Mouse (Mus musculus) liver, embryonic 11.5 days (tissue): ENCODE data around the gene Pgls. TPM values are rescaled to one million over a fixed set of nuclear protein-coding genes. Genes with fewer than 3 reads are reported as not detected.

ENCODE experiments used
- ATAC-seq: fragments of 200-750 bp; cut with Nextera tagmentation; replicated peaks from 2 replicates; pipeline ENCODE4 v1.8.0; 2017; ENCODE audit warnings: moderate number of reproducible peaks, mild to moderate bottlenecking, moderate TSS enrichment, moderate library complexity; ENCODE audit not compliant: low FRiP score
- DNase-seq: peaks from one replicate; pipeline ENCODE4 v3.0.0-alpha.2; 2017; ENCODE audit warnings: low spot score
- H3K27ac ChIP-seq: fragments of 300-500 bp; sonication (generic); 2 replicates; pipeline ENCODE4 v1.5.1; 2014; ENCODE audit warnings: mild to moderate bottlenecking, low read depth, low read length, control low read depth
- H3K27me3 ChIP-seq: fragments of 300-500 bp; sonication (generic); replicated peaks from 2 replicates; pipeline ENCODE4 v1.6.1; 2014; ENCODE audit warnings: low read length, mixed read lengths; ENCODE audit not compliant: control insufficient read depth, insufficient read depth
- H3K36me3 ChIP-seq: fragments of 300-500 bp; sonication (generic); 2 replicates; pipeline ENCODE4 v1.6.1; 2014; ENCODE audit warnings: mild to moderate bottlenecking, low read length, moderate library complexity, mixed read lengths; ENCODE audit not compliant: control insufficient read depth, insufficient read depth
- H3K4me1 ChIP-seq: fragments of 300-500 bp; sonication (generic); replicated peaks from 2 replicates; pipeline ENCODE4 v1.6.1; 2014; ENCODE audit warnings: low read length, mixed read lengths; ENCODE audit not compliant: control insufficient read depth, insufficient read depth
- H3K4me2 ChIP-seq: fragments of 300-500 bp; sonication (generic); 2 replicates; pipeline ENCODE4 v1.6.1; 2014; ENCODE audit warnings: mild to moderate bottlenecking, control low read depth, moderate library complexity
- H3K4me3 ChIP-seq: fragments of 300-500 bp; sonication (generic); 2 replicates; pipeline ENCODE4 v1.5.1; 2014; ENCODE audit warnings: low read depth, low read length, control low read depth
- H3K9ac ChIP-seq: fragments of 300-500 bp; sonication (generic); 2 replicates; pipeline ENCODE4 v1.6.1; 2014; ENCODE audit warnings: low read depth, low read length, control low read depth
- H3K9me3 ChIP-seq: fragments of 300-500 bp; sonication (generic); 2 replicates; pipeline ENCODE4 v1.6.1; 2016; ENCODE audit warnings: low read length, inconsistent platforms, mixed read lengths; ENCODE audit not compliant: control insufficient read depth
- WGBS: fragments of 180-500 bp; shearing (Covaris S2); extraction: QIAGEN DNeasy Blood & Tissue Kit; methylation state at CpG from one replicate; pipeline ENCODE4 v1.1.7; 2014; 5-methylcytosine and 5-hydroxymethylcytosine counted together
- polyA plus RNA-seq: library from polyadenylated mRNA; unstranded; fragments of >200 nt; fragmentation: Nextera tagmentation; extraction: Ambion mirVana; gene quantifications from 2 replicates; pipeline ENCODE4 v1.2.1, GENCODE M21; 2014

Pgls gene
- polyA plus RNA-seq, 1 experiment from 2014 or later = 200 TPM

DNA sequence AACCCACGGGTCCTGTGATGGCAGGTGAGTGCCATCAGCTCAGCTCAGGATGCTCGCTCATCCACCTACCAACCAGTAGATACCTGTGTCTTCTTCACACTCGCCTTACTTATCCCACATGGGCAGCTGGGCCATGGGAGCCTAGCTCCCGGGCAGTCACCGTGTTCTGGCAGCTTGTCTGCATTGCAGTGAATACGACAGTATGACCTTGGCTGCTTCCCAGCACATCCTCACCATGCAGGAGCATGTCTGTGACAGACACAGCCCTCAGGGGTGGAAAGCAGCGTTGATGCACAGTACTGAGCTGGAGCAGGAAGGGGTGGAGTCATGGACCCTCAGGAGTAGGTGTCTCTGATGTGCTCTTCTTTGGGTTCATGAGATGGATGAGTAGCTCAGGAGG lies 17.6 kb upstream of the Pgls start:
- ATAC-seq = no peak
- 64% methylated on average over 7 of the region's 7 CpGs for WGBS

DNA sequence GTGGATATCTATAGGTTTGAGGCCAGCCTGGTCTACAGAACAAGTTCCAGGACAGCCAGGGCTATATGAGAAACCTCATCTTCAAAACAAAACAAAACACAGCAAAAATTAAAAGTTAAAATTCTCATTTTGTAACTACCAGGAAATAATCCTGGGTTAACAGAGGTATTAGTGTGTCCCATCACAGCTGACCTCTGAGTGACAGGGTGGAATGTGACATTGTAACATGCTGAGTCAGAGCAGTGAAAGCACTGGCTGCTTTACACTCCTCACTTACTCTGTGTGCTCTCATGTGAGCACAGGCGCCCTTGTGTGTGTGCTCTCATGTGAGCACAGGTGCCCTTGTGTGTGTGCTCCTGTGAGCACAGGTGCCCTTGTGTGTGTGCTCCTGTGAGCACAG lies 17.0 kb upstream of the Pgls start:
- no peak overlapping the region for H3K4me2 ChIP-seq

More for the DNA sequence above, 17.6 kb upstream of the Pgls start:
- Histone ChIP-seq H3K4me1 (peaks cover 8% of the 10 kb centered on the region), H3K36me3 (no peaks in the 10 kb centered on the region), H3K9me3 (no peaks in the 10 kb centered on the region), H3K4me2 (no peak overlapping the region), H3K27ac (no peak overlapping the region), H3K27me3 (no peaks in the 10 kb centered on the region), H3K9ac (no peak overlapping the region), H3K4me3 (no peak overlapping the region)
- DNase-seq = no peak

DNA sequence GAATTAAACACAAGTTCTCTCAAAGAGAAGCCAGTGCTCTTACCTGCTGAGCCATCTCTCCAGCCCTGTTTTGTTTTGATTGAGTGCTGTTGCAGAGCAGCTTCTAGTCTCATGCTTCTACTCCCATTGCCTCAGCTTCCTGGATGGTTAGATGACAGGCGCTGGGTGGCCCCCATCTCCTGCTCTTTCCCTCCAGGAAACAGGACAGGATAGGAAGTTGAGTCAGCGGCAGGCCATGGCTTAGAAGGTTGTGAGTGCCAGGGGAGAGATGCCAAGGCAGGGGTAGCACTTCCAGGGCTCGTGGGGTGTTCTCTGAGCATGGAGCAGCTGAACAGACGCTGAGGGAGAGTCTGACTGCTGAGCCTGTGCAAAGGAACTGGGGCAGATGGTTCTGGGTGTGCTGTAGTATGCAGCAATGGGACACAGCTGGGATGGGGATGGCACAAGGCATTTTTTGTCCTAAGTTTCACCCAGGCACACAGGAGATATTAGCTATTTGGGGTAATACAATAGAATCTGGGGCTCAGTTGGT lies 14.1 kb upstream of the Pgls start:
- no peak overlapping the region for H3K9ac ChIP-seq
- no peak for DNase-seq
- no peaks in the 10 kb centered on the region for H3K9me3 ChIP-seq
- no peaks in the 10 kb centered on the region for H3K36me3 ChIP-seq
- ATAC-seq = no peak
- H3K27me3 ChIP-seq = no peaks in the 10 kb centered on the region
- no peaks in the 10 kb centered on the region for H3K4me1 ChIP-seq
- H3K4me2 ChIP-seq = no peak overlapping the region
- no peak overlapping the region for H3K27ac ChIP-seq
- no peak overlapping the region for H3K4me3 ChIP-seq
- WGBS = 57% methylated on average over 4 of the region's 4 CpGs

More for the DNA sequence above, 17.0 kb upstream of the Pgls start:
- H3K4me1 ChIP-seq = peaks cover 8% of the 10 kb centered on the region
- ATAC-seq (no peak), DNase-seq (no peak)
- no peaks in the 10 kb centered on the region for H3K27me3 ChIP-seq
- H3K27ac ChIP-seq = no peak overlapping the region
- no peak overlapping the region for H3K9ac ChIP-seq
- 72% methylated on average over 1 of the region's 1 CpGs for WGBS
- no peak overlapping the region for H3K4me3 ChIP-seq
- no peaks in the 10 kb centered on the region for H3K9me3 ChIP-seq
- no peaks in the 10 kb centered on the region for H3K36me3 ChIP-seq

DNA sequence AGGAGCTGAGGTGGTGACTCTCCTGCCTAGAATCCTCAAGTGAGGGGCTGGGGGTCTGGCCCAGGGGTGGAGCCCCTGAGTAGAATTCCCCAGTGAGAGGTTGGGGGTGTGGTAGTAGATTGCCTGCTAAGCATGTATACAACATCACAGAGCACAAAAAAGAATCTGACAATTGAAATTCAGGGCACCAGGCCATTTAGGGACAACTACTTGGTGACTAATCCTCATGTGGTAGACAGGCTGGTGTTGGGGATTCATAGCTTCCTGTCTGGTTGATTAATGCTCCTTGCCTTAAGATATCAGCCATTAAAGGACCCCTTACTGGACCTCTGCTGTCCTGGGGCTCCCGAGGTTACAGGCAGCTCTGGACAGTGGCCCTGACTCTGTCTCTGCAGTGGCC lies 13.0 kb upstream of the Pgls start:
- no peaks in the 10 kb centered on the region for H3K27me3 ChIP-seq
- H3K36me3 ChIP-seq = no peaks in the 10 kb centered on the region
- no peaks in the 10 kb centered on the region for H3K9me3 ChIP-seq
- DNase-seq (no peak), ATAC-seq (no peak)
- WGBS = 54% methylated on average over 1 of the region's 1 CpGs
- no peak overlapping the region for H3K4me2 ChIP-seq
- no peak overlapping the region for H3K9ac ChIP-seq
- H3K27ac ChIP-seq = no peak overlapping the region
- no peak overlapping the region for H3K4me3 ChIP-seq
- H3K4me1 ChIP-seq = no peaks in the 10 kb centered on the region

DNA sequence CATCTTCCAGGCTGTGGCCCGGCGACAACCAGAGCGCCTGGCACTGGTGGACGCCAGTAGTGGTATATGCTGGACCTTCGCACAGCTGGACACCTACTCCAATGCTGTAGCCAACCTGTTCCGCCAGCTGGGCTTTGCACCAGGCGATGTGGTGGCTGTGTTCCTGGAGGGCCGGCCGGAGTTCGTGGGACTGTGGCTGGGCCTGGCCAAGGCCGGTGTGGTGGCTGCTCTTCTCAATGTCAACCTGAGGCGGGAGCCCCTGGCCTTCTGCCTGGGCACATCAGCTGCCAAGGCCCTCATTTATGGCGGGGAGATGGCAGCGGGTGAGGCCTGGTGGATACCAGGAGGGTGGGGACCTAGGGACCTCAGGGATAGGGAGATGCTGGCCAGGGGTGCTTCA lies 12.5 kb upstream of the Pgls start:
- Histone ChIP-seq H3K4me2 (no peak overlapping the region), H3K4me3 (no peak overlapping the region), H3K36me3 (no peaks in the 10 kb centered on the region), H3K9ac (no peak overlapping the region), H3K27ac (no peak overlapping the region), H3K9me3 (no peaks in the 10 kb centered on the region), H3K4me1 (no peaks in the 10 kb centered on the region), H3K27me3 (no peaks in the 10 kb centered on the region)
- ATAC-seq (no peak), DNase-seq (no peak)
- WGBS = 88% methylated on average over 14 of the region's 14 CpGs

DNA sequence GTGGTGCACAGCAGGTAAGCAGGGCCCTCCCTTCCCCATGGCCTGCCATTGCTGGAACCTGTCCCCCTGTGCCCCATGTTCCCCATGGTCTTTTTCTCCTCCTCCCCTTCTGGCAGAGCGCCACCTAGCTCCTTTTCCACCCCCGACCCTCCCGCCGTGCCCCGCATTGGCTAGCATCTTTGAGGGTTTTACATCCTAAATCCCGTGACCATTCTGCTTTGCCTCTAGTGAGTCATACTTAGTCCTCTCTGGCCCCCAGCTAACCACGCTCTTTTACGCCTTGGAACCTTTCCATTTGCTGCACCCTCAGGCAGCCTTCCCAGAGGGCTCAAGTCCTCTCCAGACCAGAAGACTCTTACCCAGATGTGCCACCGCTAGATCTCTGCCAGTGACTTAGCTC lies 11.8 kb upstream of the Pgls start:
- Histone ChIP-seq H3K9ac (no peak overlapping the region), H3K4me2 (no peak overlapping the region), H3K4me3 (no peak overlapping the region), H3K27me3 (no peaks in the 10 kb centered on the region), H3K4me1 (no peaks in the 10 kb centered on the region), H3K27ac (no peak overlapping the region), H3K36me3 (no peaks in the 10 kb centered on the region), H3K9me3 (no peaks in the 10 kb centered on the region)
- no peak for ATAC-seq
- 53% methylated on average over 9 of the region's 9 CpGs for WGBS
- DNase-seq = no peak

DNA sequence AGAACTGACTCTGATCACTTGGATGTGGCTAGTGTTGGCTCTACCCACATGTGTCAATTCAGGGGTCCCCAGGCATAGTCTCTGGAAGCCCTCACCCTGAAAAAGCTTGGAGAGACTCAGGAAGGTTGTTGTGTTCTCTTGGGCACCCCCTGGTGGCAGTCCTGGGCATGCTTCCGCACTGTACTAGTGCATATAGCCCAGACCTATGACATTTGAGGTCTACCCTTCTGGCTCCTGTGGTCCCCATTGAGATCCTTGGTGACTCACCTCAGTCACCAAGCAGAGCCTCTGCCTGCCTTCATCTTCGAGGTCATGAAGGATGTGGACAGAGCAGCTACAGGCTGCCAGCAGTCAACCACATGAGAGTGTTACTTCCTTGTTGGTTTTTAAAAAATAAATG lies 5.1 kb upstream of the Pgls start:
- Histone ChIP-seq H3K4me2 (no peak overlapping the region), H3K4me1 (peaks cover 4% of the 10 kb centered on the region; the same call in 1 of the 2 replicates), H3K4me3 (no peak overlapping the region), H3K27ac (no peak overlapping the region), H3K9ac (no peak overlapping the region), H3K9me3 (no peaks in the 10 kb centered on the region), H3K36me3 (no peaks in the 10 kb centered on the region), H3K27me3 (no peaks in the 10 kb centered on the region)
- no peak for ATAC-seq
- 43% methylated on average over 2 of the region's 2 CpGs for WGBS
- DNase-seq = no peak

DNA sequence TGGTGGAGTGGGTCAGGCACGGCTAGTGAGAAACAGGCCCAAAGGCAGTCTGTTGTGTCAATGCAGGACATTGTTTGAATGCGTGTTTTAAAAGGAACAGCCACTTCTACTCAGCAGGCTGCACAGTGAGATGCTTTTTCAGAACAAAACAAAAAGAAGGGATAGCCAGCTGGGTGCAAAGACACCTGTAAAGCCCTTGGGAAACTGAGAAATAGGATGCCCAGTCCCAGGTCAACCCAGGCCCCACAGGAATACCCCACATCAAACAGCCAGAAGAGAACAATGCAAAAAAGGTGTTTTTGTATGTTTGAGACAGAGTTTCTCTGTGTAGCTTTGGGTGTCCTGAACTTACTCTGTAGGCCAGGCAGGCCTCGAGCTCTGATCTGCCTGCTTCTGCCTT lies 3.2 kb upstream of the Pgls start:
- WGBS = 75% methylated on average over 3 of the region's 3 CpGs
- ATAC-seq (no peak), DNase-seq (no peak)
- Histone ChIP-seq H3K9me3 (no peaks in the 10 kb centered on the region), H3K4me2 (no peak overlapping the region), H3K27me3 (no peaks in the 10 kb centered on the region), H3K4me3 (no peak overlapping the region), H3K36me3 (no peaks in the 10 kb centered on the region), H3K9ac (no peak overlapping the region), H3K4me1 (peaks cover 11% of the 10 kb centered on the region), H3K27ac (no peak overlapping the region)

DNA sequence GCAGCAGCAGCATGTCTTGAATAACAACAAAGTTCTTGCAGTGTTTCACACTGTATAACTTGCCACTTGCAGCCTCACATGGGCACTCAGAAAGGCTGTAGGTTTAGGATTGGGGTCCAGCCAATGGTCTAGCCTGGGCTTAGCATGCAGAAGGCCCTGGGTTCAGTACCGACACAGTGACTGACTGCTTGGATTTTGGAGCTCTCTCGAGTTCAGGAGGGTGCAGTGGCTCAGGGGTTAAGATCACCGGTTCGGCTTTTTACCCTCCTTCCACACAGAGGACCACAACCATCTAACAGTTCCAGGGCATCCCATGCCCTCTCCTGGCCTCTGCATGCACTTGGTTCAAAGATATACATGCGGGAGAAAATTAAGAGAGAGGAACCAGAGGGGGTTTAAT lies 959 bp upstream of the Pgls start:
- 23% methylated on average over 5 of the region's 5 CpGs for WGBS
- no peak for ATAC-seq

More for the DNA sequence above, 959 bp upstream of the Pgls start:
- H3K9ac ChIP-seq = peak overlapping the region; percentile 98
- no peaks in the 10 kb centered on the region for H3K36me3 ChIP-seq
- peak overlapping the region; percentile 98 for H3K27ac ChIP-seq
- no peak for DNase-seq
- H3K27me3 ChIP-seq = no peaks in the 10 kb centered on the region
- no peaks in the 10 kb centered on the region for H3K9me3 ChIP-seq
- H3K4me3 ChIP-seq = peak overlapping the region; percentile 90
- H3K4me1 ChIP-seq = peaks cover 11% of the 10 kb centered on the region
- H3K4me2 ChIP-seq = peak overlapping the region; percentile 78
